Mouse (Mus musculus): ENCODE results near the gene Wfikkn2.

The Wfikkn2 gene

GRCm38 (mm10) chr11:94196311-94196710 lies 49.5 kb downstream of the Wfikkn2 start:
- DNase-seq (ENCODE audit: low read depth, low spot score) = no peak

GRCm38 (mm10) chr11:94193109-94193508 lies 52.7 kb downstream of the Wfikkn2 start:
- no peak for DNase-seq (ENCODE audit: low read depth, low spot score)

GRCm38 (mm10) chr11:94190665-94191064 lies 55.1 kb downstream of the Wfikkn2 start:
- DNase-seq (ENCODE audit: low read depth, low spot score) = no peak

- no peak for DNase-seq (ENCODE audit: low read depth, low spot score)
Observed at GRCm38 (mm10) chr11:94189579-94189978, 56.2 kb downstream of the Wfikkn2 start.
